Mouse (Mus musculus) left cerebral cortex, postnatal 4 days (tissue): ENCODE results near the gene Atf6b. TPM values are rescaled to one million over a fixed set of nuclear protein-coding genes. Genes with fewer than 3 reads are reported as not detected.

Experiments used
- DNase-seq: peaks from one replicate; pipeline ENCODE4 v3.0.0-alpha.2; 2022
- intact Hi-C: fragments of 180-260 bp; cut with DNase I; formaldehyde crosslinking; loops from one replicate; pipeline ENCODE4 v1.15.1; 2025
- total RNA-seq, 2 experiments: library from RNA; stranded (reverse); gene quantifications; 2 replicates each; pipeline ENCODE4 v1.2.3; 2021

Atf6b gene
- total RNA-seq, 2 experiments from 2014 or later: 72.8 to 75.4 TPM

DNA sequence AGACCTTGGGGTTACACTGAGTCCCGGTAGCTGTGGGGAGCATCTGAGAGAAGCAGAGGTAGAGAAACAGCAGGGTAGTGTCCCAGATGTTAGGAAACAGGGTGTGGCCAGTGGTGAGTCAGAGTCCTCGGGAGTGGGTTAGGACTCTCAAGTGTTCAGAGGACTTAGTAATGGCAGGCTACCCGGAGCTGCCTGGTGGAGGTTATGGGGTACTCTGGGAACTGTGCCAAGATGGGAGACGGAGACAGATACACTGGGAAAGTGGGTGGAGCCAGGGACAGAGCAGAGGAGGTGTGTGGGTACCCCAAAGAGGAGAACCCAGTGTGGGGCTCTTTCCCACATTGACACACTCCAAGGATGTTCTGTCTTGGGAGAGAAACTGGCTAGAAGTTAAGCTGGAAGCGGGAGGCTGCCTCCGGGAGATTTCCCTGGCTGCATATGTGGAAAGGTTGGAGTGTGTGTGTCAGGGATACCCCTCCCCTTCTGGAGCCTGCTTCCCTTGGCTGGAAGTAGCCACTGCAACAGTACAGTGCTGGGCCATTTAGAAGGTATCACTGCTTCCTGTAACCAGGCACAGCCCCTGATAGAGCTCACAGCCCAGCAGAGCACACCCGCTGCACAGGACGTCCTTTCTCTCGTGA is 37.4 kb downstream of the Atf6b start:
- intact Hi-C loops: no loop called here
- DNase-seq: no peak

DNA sequence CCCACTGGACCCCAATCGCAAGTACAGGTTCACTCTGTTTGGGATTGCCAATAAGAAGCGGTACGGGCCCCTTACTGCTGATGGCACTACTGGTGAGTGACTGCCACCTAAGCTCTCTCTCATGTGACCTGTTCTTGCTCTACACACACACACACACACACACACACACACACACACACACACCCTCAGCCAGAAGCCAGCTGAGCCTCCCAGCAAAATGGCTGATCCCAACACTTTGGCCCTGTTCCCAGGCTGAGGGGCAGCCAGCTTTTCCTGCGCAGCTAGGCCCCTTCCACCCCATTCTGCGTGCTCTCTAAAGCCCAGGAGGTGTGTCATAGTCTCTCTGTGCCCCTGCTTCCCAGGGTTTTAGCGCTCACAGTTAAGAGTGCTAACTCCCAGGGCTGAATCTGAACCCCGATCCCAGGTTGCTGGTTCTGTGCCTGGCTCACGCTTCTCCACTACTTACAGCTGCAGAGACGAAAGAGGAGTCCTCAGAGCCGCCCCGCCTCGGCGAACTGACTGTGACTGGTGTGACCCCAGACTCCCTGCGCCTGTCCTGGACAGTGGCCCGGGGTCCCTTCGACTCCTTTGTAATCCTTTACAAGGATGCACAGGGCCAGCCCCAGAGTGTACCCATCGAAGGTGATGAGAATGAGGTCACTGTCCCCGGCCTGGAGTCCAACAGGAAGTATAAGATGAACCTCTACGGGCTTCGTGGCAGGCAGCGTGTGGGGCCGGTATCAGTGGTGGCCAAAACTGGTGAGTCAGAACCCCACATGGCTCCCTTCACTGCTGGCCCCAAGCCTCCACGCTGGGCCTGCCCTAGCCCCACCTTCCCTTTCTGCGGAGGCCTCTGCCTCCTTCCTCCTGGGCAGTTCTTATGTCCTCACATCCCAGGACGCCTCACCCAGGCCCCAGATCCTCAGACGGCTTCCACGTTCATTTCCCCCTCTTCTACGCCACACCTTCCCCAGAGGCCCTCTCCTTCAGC is 38.5 kb downstream of the Atf6b start:
- intact Hi-C loops: no loop called here
- peak; percentile 93 for DNase-seq

DNA sequence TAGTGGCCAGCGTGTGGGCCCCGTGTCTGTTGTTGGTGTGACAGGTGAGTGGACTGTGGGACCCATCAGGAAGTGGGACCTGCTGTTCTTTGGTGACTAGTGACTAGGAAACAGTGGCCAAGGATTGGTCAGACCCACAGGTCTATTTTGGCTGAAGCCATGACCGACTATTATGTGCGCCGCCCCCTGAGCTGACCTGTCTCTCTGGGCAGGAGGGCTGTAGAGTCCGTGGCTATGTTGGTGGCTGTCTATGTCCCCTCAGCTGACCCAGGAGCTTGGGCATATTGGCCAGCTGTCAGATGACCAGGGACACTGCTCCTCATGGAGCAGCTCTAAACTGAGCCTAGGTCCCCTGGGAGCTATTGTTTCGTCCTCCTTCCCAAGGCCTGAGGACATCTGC is 41.9 kb downstream of the Atf6b start:
- intact Hi-C loops: no loop called here

DNA sequence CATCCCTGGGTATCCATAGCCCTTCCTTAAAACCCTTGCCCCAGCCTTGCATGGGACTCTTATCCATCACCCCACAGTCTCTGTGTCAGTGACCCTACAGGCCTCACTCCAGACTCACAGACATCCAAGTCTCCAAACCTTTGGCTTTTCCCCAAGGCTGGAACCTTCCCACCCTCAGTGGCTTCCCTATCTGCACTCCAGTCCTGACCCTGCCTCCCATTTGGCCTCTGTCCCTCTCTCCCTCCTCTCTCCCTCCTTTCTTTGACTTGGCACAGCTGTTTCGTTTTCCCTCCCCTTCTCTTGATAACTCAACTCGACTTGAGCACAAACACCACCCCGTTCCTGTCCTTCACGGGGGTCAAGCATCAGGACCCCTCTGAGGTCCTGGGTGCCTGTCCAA is 43.5 kb downstream of the Atf6b start:
- no peak for DNase-seq
- intact Hi-C loops: no loop called here

More for the DNA sequence above, 41.9 kb downstream of the Atf6b start:
- no peak for DNase-seq

DNA sequence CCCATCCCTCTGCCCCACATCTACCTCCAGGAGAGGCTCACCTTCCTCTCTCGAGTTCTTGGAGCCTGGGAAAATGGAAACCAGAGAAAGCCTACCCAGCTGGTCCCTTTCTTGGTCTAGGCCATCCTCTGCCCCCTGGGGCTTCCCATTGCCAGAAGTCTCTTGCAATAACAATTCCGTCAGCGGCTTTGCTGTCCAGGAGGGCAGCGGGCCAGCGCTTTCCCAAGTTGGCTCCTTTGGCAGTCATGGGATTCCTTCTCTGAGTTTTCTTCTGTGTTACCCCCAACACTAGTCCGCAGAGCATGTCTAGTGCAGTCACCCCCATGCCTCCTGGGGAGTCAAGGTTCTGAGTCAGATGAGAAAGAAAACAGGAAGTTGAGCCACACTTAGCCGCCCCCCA is 46.0 kb downstream of the Atf6b start:
- intact Hi-C loops: no loop called here
- DNase-seq: peak; percentile 58

DNA sequence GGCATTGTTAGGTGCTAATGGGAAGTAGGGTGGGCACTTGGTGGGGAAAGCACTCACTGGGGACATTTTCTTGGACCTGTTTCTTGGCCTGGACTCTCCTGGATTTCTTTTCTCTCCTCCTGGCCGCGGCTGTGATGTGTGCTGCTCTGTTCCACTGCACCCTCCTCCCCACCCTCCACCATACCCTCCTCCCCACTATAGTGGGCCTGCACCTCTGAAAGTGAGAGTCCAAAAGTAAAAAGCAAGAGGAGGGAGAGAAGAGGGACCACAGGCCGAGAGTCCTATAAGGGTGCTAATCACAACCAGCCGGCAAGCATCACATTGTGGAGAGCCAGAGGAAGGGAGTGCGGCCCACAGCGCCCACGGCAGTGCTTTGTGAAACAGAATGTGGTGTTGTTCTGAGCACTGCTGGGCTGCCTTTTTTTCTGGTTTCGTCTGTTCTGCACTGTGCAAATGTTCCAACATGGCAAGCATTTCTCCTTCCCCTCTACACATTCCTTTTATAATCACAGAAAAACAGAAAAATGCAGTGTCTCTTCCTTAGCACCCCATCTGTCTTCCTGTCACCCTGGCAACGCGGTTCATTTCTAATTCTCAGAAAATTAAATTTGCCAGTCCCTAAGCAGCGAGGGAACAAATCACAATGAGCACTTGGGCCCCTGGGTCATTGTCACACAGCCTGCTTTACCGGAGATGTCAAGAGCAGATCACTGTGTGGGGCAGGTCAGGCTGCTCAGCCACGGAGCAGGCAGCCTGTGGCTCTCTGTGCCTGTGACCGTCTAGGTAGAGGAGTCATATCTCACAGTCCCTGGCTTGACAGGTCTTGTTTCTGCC is 52.8 kb downstream of the Atf6b start:
- intact Hi-C loops: no loop called here
- no peak for DNase-seq

DNA sequence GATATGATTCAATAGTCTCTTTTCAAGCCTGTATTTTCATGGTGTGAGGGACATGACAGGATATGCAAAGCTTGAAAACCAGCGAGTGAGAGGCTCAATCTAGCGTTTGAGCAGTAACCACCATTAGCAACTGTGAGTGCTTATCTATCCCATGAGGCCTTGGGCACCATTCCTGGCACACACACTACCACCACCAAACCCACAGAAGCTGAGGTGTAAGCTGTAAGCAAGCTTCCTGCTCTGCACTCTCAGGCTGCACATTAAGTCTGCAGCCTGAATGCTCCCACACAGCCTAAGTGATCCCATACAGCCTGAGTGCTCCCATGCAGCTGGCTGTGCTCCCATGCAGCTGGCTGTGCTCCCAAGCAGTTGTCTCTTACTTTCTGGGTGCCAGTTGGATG is 53.7 kb downstream of the Atf6b start:
- intact Hi-C loops: no loop called here
- DNase-seq: no peak

Other genes with a start within 250 kb of the Atf6b start
- gene BC051142, start 248.3 kb upstream of the Atf6b start, total RNA-seq: 10 to 100 TPM in 1 of 2 experiments, 1 to 10 TPM in 1; 8.2 to 11.1 TPM
- gene Btnl4, start 169.8 kb upstream of the Atf6b start, total RNA-seq: not detected
- gene Btnl6, start 129.8 kb upstream of the Atf6b start, total RNA-seq: not detected
- 1 to 10 TPM; 9.8 TPM for gene Notch4, start 82.9 kb upstream of the Atf6b start, total RNA-seq
- gene Gpsm3, start 57.3 kb upstream of the Atf6b start, total RNA-seq: 1 to 10 TPM; 1.6 to 2.8 TPM
- gene Pbx2, start 55.9 kb upstream of the Atf6b start, total RNA-seq: 10 to 100 TPM; 36.2 to 39.3 TPM
- 1 to 10 TPM; 1.8 TPM for gene Ager, start 49.3 kb upstream of the Atf6b start, total RNA-seq
- 100 to 1,000 TPM; 106 to 109 TPM for gene Rnf5, start 43.5 kb upstream of the Atf6b start, total RNA-seq
- 100 to 1,000 TPM; 145 to 154 TPM for gene Agpat1, start 42.9 kb upstream of the Atf6b start, total RNA-seq
- gene Egfl8, start 31.2 kb upstream of the Atf6b start, total RNA-seq: 1 to 10 TPM; 4.9 to 5.9 TPM
- gene Ppt2, start 18.6 kb upstream of the Atf6b start, total RNA-seq: 10 to 100 TPM; 30.3 to 32.7 TPM
- 10 to 100 TPM; 78.2 to 81.9 TPM for gene Prrt1, start 17.6 kb upstream of the Atf6b start, total RNA-seq
- gene Fkbpl, start 2.4 kb upstream of the Atf6b start, total RNA-seq: 10 to 100 TPM in 1 of 2 experiments, 1 to 10 TPM in 1; 7.9 to 10.5 TPM
- 1 to 10 TPM; 1.9 to 2.2 TPM for gene Tnxb, start 23.4 kb downstream of the Atf6b start, total RNA-seq
- 1 to 10 TPM; 4.4 TPM for gene C4b, start 96.7 kb downstream of the Atf6b start, total RNA-seq
- not detected for gene Cyp21a1, start 157.4 kb downstream of the Atf6b start, total RNA-seq
- 10 to 100 TPM; 47.9 to 48.2 TPM for gene Stk19, start 189.8 kb downstream of the Atf6b start, total RNA-seq
- gene Dxo, start 189.9 kb downstream of the Atf6b start, total RNA-seq: 10 to 100 TPM; 33.8 to 38.1 TPM
- 10 to 100 TPM; 68.5 to 74.7 TPM for gene Skiv2l, start 203.1 kb downstream of the Atf6b start, total RNA-seq
- 10 to 100 TPM; 31.7 to 32.8 TPM for gene Nelfe, start 203.2 kb downstream of the Atf6b start, total RNA-seq
- gene Cfb, start 215.4 kb downstream of the Atf6b start, total RNA-seq: under 1 TPM; 0.28 to 0.66 TPM
- 10 to 100 TPM; 35.4 to 38.3 TPM for gene Zbtb12, start 232.3 kb downstream of the Atf6b start, total RNA-seq
- not detected for gene Gm20547, start 234.9 kb downstream of the Atf6b start, total RNA-seq